Mouse (Mus musculus) skeletal muscle tissue, adult 2 months (tissue): ENCODE measurements around the gene Glis3.

Experiments used
- DNase-seq: peaks from one replicate; pipeline ENCODE4 v3.0.0-alpha.2; 2012; ENCODE audit warnings: low read depth, low spot score

The Glis3 gene

GRCm38 (mm10) chr19:28258480-28258879, 421.4 kb downstream of the Glis3 start:
- DNase-seq: no peak

GRCm38 (mm10) chr19:28247345-28247744, 432.5 kb downstream of the Glis3 start:
- no peak for DNase-seq

- no peak for DNase-seq
Observed at GRCm38 (mm10) chr19:28246186-28246585, 433.7 kb downstream of the Glis3 start.

DNA sequence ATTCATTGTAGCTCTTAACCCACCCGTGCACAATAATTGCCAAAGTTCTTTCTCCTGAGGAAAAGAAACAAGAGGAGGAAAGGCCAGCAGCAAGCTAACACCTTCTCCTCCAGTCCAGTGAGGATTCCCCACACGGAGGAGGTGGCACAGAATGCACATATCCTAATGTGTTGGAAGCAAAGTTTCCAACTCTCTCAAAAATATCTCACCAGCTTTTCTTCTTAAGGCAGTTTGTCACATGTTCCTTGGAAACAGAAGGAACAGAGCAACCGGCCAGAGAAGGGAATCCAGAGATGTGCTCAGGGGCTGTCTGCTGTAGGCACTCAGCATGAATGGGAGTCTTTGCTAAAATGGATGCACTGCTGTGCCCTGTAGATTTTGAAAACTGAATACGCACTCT, 441.8 kb downstream of the Glis3 start:
- DNase-seq: no peak

DNA sequence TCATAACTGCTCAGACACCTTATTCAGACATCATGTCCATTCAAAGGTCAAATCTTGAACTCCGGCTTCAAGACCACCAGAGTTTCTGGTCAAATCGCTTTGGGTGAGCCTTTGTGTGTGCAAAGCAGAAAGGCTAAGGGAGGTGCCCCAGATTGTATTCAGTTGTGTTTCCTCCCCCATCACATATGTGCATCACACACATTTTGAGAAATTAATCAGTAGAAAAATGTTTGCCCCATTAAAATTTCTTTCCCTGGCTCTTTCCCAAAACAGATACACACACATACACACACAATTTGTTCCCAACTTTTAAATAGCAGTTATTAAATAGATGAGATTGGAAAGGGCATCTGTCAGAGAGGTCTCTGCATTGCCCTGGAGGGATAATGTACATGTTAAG, 442.3 kb downstream of the Glis3 start:
- DNase-seq: no peak

DNA sequence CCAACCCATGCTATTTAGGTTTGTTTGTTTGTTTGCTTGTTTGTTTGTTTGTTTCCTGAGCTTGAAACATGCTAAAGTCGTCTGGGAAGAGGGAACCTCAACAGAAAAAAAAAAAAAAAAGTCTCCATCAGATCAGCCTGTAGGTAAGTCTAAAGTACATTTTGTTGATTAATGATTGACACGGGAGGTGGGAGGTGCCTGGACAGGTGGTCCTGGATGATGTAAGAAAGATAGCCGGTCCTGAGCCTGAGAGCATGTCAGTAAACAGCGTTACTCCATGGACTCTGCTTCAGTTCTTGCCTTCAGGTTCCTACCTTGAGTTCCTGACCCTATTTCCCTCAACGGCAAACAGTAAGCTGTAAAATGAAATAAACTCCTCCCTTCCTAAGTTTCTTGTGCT, 444.3 kb downstream of the Glis3 start:
- no peak for DNase-seq

- no peak for DNase-seq
Observed at GRCm38 (mm10) chr19:28235096-28235495, 444.8 kb downstream of the Glis3 start.

DNA sequence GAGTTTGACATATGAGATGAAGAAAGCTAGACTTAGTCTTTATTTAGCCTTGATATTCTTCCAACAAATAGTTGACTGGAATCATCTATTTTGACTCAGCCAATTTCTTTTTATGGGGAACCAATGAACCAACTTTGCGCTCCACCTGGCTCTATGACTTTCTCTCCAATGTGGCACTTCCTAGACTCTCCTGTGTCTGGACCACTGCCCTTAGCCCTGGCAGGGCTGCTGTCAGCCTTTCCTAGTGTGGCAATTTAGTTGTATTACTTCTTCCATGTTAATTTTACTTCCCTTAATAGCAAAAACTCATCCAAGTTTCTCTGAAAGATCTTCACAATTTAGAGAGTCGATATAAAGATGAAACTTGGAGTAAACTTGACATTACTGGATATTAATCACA, 445.2 kb downstream of the Glis3 start:
- no peak for DNase-seq

DNA sequence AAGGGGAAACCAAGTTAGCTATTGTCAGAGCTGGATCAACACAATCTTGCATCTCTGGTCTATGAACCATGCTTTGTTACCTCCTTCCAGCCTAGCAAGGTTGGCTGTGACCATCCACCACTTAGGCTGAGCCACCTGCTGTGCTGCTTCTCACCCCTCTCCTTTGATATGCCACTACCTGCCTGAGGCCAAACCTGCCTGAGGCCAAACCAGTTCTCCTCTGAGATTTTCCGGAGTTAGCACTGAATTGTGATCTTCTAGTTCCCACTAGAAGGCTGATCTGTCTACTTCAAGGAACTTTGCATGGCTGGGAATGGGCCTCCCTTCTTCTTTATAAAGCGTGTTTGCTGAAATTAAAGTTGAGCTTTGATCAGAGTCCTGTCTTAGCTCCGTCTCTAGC, 448.4 kb downstream of the Glis3 start:
- no peak for DNase-seq

DNA sequence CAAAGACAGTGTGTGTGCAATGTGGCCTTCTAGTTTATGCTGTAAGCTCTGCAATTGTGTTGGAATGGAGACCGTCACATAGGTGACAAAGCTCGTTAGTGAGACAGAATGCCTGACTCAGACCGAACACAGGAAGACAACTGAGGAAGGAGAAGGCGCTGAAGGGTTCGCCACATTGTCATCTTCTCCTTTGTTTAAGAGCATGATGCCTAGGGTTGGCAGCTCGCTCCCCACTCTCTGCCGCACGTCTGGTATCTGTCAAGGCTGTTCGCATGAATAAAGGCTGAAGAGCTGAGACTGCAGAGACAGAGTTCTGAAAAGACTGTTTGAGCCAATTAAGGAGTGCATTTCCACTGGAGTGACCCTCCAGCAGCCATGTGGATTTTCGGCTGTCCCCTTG, 452.4 kb downstream of the Glis3 start:
- no peak for DNase-seq

DNA sequence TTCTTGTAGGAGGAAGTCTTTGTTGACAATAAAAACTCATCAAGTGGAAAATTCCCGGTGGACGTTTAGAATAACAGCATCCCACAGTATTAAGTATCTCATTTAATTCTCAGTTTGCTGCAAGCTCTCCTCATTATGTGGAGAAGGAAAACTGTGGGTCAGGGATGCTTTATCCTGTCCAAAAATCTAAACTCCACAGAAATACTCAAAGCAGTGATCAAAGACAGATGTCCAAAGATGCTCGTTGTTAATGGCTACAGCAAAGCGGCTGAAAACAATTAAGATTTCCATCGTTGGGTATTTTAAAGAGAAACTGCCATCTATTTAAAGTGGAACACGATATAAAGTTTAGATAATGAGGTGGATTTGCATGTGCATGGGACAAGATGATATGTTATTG, 454.2 kb downstream of the Glis3 start:
- no peak for DNase-seq

- DNase-seq: no peak
Observed at GRCm38 (mm10) chr19:28211630-28212029, 468.2 kb downstream of the Glis3 start.
